ENCODE assay signal across 13 mouse cellular contexts in genomic region chr16:39532770-39533169, GRCm38 (mm10).
"Had no signal": no experiment of that assay in that cellular context is flagged by ENCODE, and none has a peak within 500 bp of the region (broad histone marks: within the 10 kb centered on the region; RNA-seq: fewer than 3 reads in every experiment).

No protein-coding gene starts in this region.

- H3K4me1 ChIP-seq: kidney, embryonic 15.5 days; limb, embryonic 10.5 days; liver, embryonic 15.5 days; midbrain, embryonic 15.5 days had no signal

- H3K9me3 ChIP-seq: kidney, embryonic 15.5 days; limb, embryonic 10.5 days; liver, embryonic 15.5 days; midbrain, embryonic 15.5 days had no signal

- H3K9ac ChIP-seq: kidney, embryonic 15.5 days; liver, embryonic 15.5 days; lung, embryonic 14.5 days; midbrain, embryonic 15.5 days had no signal

- H3K4me3 ChIP-seq: kidney, embryonic 15.5 days; limb, embryonic 10.5 days; liver, embryonic 15.5 days; midbrain, embryonic 15.5 days had no signal

- H3K4me2 ChIP-seq: kidney, embryonic 15.5 days; liver, embryonic 11.5 days; liver, embryonic 15.5 days; lung, embryonic 14.5 days; midbrain, embryonic 11.5 days; midbrain, embryonic 15.5 days had no signal

- H3K27ac ChIP-seq: kidney, embryonic 15.5 days; limb, embryonic 10.5 days; liver, embryonic 15.5 days; midbrain, embryonic 15.5 days had no signal

- DNase-seq: kidney, adult 2 months; kidney, postnatal 14 days; lung, embryonic 14.5 days; lung, postnatal 10 days; lung, postnatal 4 days; thymus, adult 18-20 months; thymus, postnatal 14 days had no signal

- H3K27me3 ChIP-seq: kidney, embryonic 15.5 days; liver, embryonic 15.5 days; midbrain, embryonic 15.5 days had no signal

- ATAC-seq: midbrain, embryonic 15.5 days had no signal

- H3K36me3 ChIP-seq: kidney, embryonic 15.5 days; limb, embryonic 10.5 days; liver, embryonic 15.5 days; midbrain, embryonic 15.5 days had no signal
